In the genomic region with DNA sequence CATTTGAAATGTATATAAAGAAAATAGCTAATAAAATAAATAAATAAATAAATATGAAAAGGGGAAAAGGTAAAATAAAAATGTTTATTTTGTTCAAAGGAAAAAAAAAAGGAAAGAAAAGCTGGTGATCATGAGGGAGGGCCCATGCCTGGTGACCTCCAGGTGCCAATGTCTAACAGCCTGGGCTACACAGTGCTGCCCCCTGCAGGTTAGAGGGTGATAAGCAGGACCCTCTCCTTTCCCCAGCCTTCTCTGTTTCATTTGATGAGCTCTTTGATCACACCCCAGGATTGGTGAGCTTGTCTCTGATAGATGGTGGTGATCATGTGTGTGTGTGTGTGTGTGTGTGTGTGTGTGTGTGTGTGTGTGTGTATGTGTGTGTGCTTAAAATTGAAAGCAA, we compare ENCODE assay signal across 9 mouse cellular contexts. TPM values are rescaled to one million over a fixed set of nuclear protein-coding genes. Genes with fewer than 3 reads are reported as not detected.
DNase-seq lines count a peak whose midpoint lies in the region; ATAC-seq and TF ChIP-seq lines count a peak whose summit lies in the region.
"Had no signal": no experiment of that assay in that cellular context is flagged by ENCODE, and none has a peak within 500 bp of the region (broad histone marks: within the 10 kb centered on the region; RNA-seq: fewer than 3 reads in every experiment).

No protein-coding gene starts in this region.

- H3K4me2 ChIP-seq in hindbrain, postnatal 0 days (ENCODE audit: low read depth, low read length), result no peak overlapping the region
- no peak overlapping the region for H3K4me2 ChIP-seq in hindbrain, embryonic 13.5 days
- no peak overlapping the region for H3K4me2 ChIP-seq in liver, embryonic 14.5 days (ENCODE audit: low read depth)
- no peak overlapping the region for H3K4me2 ChIP-seq in forebrain, embryonic 16.5 days (ENCODE audit: low read length)
- H3K4me2 ChIP-seq: hindbrain, embryonic 15.5 days had no signal

- no peak overlapping the region for H3K27ac ChIP-seq in hindbrain, postnatal 0 days
- no peak overlapping the region for H3K27ac ChIP-seq in hindbrain, embryonic 13.5 days
- no peak overlapping the region for H3K27ac ChIP-seq in bone marrow macrophage, adult 2 months (ENCODE audit: insufficient read depth, low read depth, low read length)
- H3K27ac ChIP-seq in liver, embryonic 14.5 days, result no peak overlapping the region
- H3K27ac ChIP-seq in forebrain, embryonic 16.5 days (ENCODE audit: low read length), result no peak overlapping the region
- H3K27ac ChIP-seq: hindbrain, embryonic 15.5 days had no signal

- no peak for TF ChIP-seq EP300 in liver, embryonic 14.5 days (IDR thresholded peaks at IDR 0.05; ENCODE audit: low read depth)

- TF ChIP-seq CTCF in hindbrain, postnatal 0 days (IDR thresholded peaks at IDR 0.05; ENCODE audit: low read depth), result peak; percentile 50
- 0 out of 2 replicates have a peak, but pooled peaks have one; percentile 13 for TF ChIP-seq CTCF in bone marrow macrophage, adult 2 months (IDR thresholded peaks at IDR 0.05; ENCODE audit: low read depth, low read length)
- TF ChIP-seq CTCF in liver, embryonic 14.5 days (IDR thresholded peaks at IDR 0.05; ENCODE audit: low read depth), result peak; percentile 62

- H3K9ac ChIP-seq in hindbrain, postnatal 0 days (replicated peaks; ENCODE audit: low read length), result no peak overlapping the region
- H3K9ac ChIP-seq in hindbrain, embryonic 13.5 days, result no peak overlapping the region
- H3K9ac ChIP-seq in liver, embryonic 14.5 days (replicated peaks), result no peak overlapping the region
- H3K9ac ChIP-seq in forebrain, embryonic 16.5 days (replicated peaks; ENCODE audit: low read depth, low read length), result no peak overlapping the region
- H3K9ac ChIP-seq: hindbrain, embryonic 15.5 days had no signal

- no peak overlapping the region for H3K4me3 ChIP-seq in hindbrain, postnatal 0 days (ENCODE audit: low read length)
- no peak overlapping the region for H3K4me3 ChIP-seq in hindbrain, embryonic 13.5 days
- H3K4me3 ChIP-seq in bone marrow macrophage, adult 2 months (ENCODE audit: insufficient read depth, low read length), result no peak overlapping the region
- H3K4me3 ChIP-seq in liver, embryonic 14.5 days (ENCODE audit: insufficient read depth in 1 of 2, low read depth in 2 of 2, low read length in 2 of 2), result no peak overlapping the region
- H3K4me3 ChIP-seq in forebrain, embryonic 16.5 days (replicated peaks; ENCODE audit: low read length), result no peak overlapping the region
- H3K4me3 ChIP-seq: hindbrain, embryonic 15.5 days had no signal

- H3K36me3 ChIP-seq in hindbrain, postnatal 0 days (ENCODE audit: insufficient read depth, low read length), result no peaks in the 10 kb centered on the region
- H3K36me3 ChIP-seq in hindbrain, embryonic 13.5 days, result peaks cover 6% of the 10 kb centered on the region; the same call in 1 of the 2 replicates
- H3K36me3 ChIP-seq in liver, embryonic 14.5 days (replicated peaks; ENCODE audit: control insufficient read depth, insufficient read depth, low read depth), result no peaks in the 10 kb centered on the region
- H3K36me3 ChIP-seq in forebrain, embryonic 16.5 days (ENCODE audit: control insufficient read depth, insufficient read depth), result 0 out of 2 replicates have a peak, but pooled peaks cover 5% of the 10 kb centered on the region

- TF ChIP-seq POLR2A in bone marrow macrophage, adult 2 months (IDR thresholded peaks at IDR 0.05; ENCODE audit: borderline replicate concordance, low read depth, low read length), result no peak

- no peak for DNase-seq in hindbrain, postnatal 0 days (ENCODE audit: low spot score)
- peak; percentile 73 to 76 for DNase-seq in B cell, adult 2 months
- no peak for DNase-seq in liver, embryonic 14.5 days (ENCODE audit: low read depth in 3 of 3, low spot score in 3 of 3)
- DNase-seq in testis, postnatal 10 days (ENCODE audit: low spot score), result peak; percentile 53

- no peaks in the 10 kb centered on the region for H3K9me3 ChIP-seq in hindbrain, postnatal 0 days (ENCODE audit: low read length)
- H3K9me3 ChIP-seq in hindbrain, embryonic 13.5 days, result 0 out of 2 replicates have a peak, but pooled peaks cover under 1% of the 10 kb centered on the region
- no peaks in the 10 kb centered on the region; the same call in 1 of the 2 replicates for H3K9me3 ChIP-seq in liver, embryonic 14.5 days (ENCODE audit: control insufficient read depth, low read length)
- no peaks in the 10 kb centered on the region for H3K9me3 ChIP-seq in forebrain, embryonic 16.5 days (ENCODE audit: control insufficient read depth, low read length)
- H3K9me3 ChIP-seq: hindbrain, embryonic 15.5 days had no signal

- H3K27me3 ChIP-seq in hindbrain, postnatal 0 days (ENCODE audit: insufficient read depth, low read length), result no peaks in the 10 kb centered on the region
- H3K27me3 ChIP-seq in hindbrain, embryonic 13.5 days, result no peaks in the 10 kb centered on the region
- H3K27me3 ChIP-seq in liver, embryonic 14.5 days (ENCODE audit: control insufficient read depth, insufficient read depth, low read length), result no peaks in the 10 kb centered on the region
- H3K27me3 ChIP-seq in forebrain, embryonic 16.5 days (replicated peaks; ENCODE audit: control insufficient read depth, insufficient read depth, low read length), result no peaks in the 10 kb centered on the region
- H3K27me3 ChIP-seq: hindbrain, embryonic 15.5 days had no signal

- no peaks in the 10 kb centered on the region for H3K4me1 ChIP-seq in hindbrain, postnatal 0 days (ENCODE audit: insufficient read depth, low read length)
- H3K4me1 ChIP-seq in hindbrain, embryonic 13.5 days (replicated peaks), result no peaks in the 10 kb centered on the region
- no peaks in the 10 kb centered on the region for H3K4me1 ChIP-seq in bone marrow macrophage, adult 2 months (ENCODE audit: control insufficient read depth, insufficient read depth, low read length)
- no peaks in the 10 kb centered on the region for H3K4me1 ChIP-seq in liver, embryonic 14.5 days (replicated peaks; ENCODE audit: control insufficient read depth in 2 of 2, insufficient read depth in 2 of 2, low read length in 1 of 2)
- no peaks in the 10 kb centered on the region for H3K4me1 ChIP-seq in forebrain, embryonic 16.5 days (replicated peaks; ENCODE audit: control insufficient read depth, insufficient read depth, low read length)
- H3K4me1 ChIP-seq: hindbrain, embryonic 15.5 days had no signal

- ATAC-seq in hindbrain, postnatal 0 days, result no peak
- no peak for ATAC-seq in hindbrain, embryonic 13.5 days (ENCODE audit: low FRiP score)
- ATAC-seq in liver, embryonic 14.5 days (ENCODE audit: insufficient read depth), result no peak
- ATAC-seq in forebrain, embryonic 16.5 days, result no peak
- no peak for ATAC-seq in inflammation-experienced regulatory T-cells, adult 6 months

RNA-seq across cellular contexts. Expression of gene Slc15a4, which starts 16.4 kb away (rescaled TPM):
- 41.2 and 45.0 TPM in 2 replicates for total RNA-seq in hindbrain, postnatal 0 days (2014; rRNA removed)
- polyA plus RNA-seq in hindbrain, postnatal 0 days (2015; fragmentation: Nextera tagmentation; extraction: Ambion mirVana), result 18.5 and 21.1 TPM in 2 replicates
- polyA plus RNA-seq in hindbrain, embryonic 13.5 days (2015; fragmentation: Nextera tagmentation; extraction: Ambion mirVana), result 25.9 and 26.4 TPM in 2 replicates
- 91.2 and 93.3 TPM in 2 replicates for polyA plus RNA-seq in bone marrow macrophage, adult 2 months (2012; ENCODE audit: insufficient read depth, insufficient read length, missing spikeins)
- 5.7 and 5.8 TPM in 2 replicates for polyA plus RNA-seq in liver, embryonic 14.5 days (2012; rRNA removed)
- 5.6 and 7.1 TPM in 2 replicates for polyA plus RNA-seq in liver, embryonic 14.5 days (2014; fragmentation: Nextera tagmentation; extraction: Ambion mirVana)
- polyA plus RNA-seq in forebrain, embryonic 16.5 days (2015; fragmentation: Nextera tagmentation; extraction: Ambion mirVana), result 28.2 and 32.2 TPM in 2 replicates
- 1 to 10 TPM; 2.9 to 4.0 (median 3.4) TPM for polyA plus RNA-seq in inflammation-experienced regulatory T-cells, adult 6 months (2017; shearing (Covaris generic))

RNA-seq across cellular contexts. Expression of gene Glt1d1, which starts 17.0 kb away (rescaled TPM):
- 6.6 and 8.9 TPM in 2 replicates for total RNA-seq in hindbrain, postnatal 0 days (2014; rRNA removed)
- polyA plus RNA-seq in hindbrain, postnatal 0 days (2015; fragmentation: Nextera tagmentation; extraction: Ambion mirVana), result 2.9 and 3.3 TPM in 2 replicates
- 0.77 and 1.5 TPM in 2 replicates for polyA plus RNA-seq in hindbrain, embryonic 13.5 days (2015; fragmentation: Nextera tagmentation; extraction: Ambion mirVana)
- not detected in 2 replicates for polyA plus RNA-seq in bone marrow macrophage, adult 2 months (2012; ENCODE audit: insufficient read depth, insufficient read length, missing spikeins)
- polyA plus RNA-seq in liver, embryonic 14.5 days (2012; rRNA removed), result 0.06 and 0.13 TPM in 2 replicates
- polyA plus RNA-seq in liver, embryonic 14.5 days (2014; fragmentation: Nextera tagmentation; extraction: Ambion mirVana), result not detected in 2 replicates
- 0.98 and 1.1 TPM in 2 replicates for polyA plus RNA-seq in forebrain, embryonic 16.5 days (2015; fragmentation: Nextera tagmentation; extraction: Ambion mirVana)
- not detected for polyA plus RNA-seq in inflammation-experienced regulatory T-cells, adult 6 months (2017; shearing (Covaris generic))

Comparison
In these comparisons a context has a peak if more than half of its experiments do, and no peak if none do; other contexts are left out.
1. DNase-seq: peak in B cell, adult 2 months (2 of 2) and testis, postnatal 10 days (single experiment); none in hindbrain, postnatal 0 days (single experiment) and liver, embryonic 14.5 days (0 of 3).
2. Peak in every context shown above with its lines, with median percentiles within 50 percentile points of each other: CTCF ChIP-seq.